Mouse (Mus musculus): ENCODE data around the gene Tex37. TPM values are rescaled to one million over a fixed set of nuclear protein-coding genes. Genes with fewer than 3 reads are reported as not detected.

Gene Tex37
- polyA plus RNA-seq (2014; fragmentation: Nextera tagmentation; extraction: Ambion mirVana): not detected in 2 replicates

DNA sequence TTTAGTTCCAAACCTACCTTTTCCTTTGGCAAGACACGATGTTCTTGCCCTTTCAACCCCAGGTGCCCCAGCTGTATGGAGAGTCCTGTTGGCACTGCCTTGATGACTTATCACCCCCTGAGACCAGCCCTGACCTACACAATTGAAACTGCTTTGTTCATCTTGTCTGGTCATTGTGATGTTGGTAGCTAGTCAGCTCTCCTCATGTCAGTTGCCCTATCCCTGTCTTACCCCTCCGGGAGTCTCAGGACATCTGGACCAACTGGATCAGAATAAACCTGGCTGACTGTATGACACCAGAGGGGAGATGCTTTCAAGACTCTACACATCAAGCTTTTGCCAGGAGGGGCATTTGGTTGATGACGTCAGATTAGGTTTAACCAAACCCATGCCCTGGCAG, at the start of gene Tex37:
Gene Tex37, minus strand, starts transcription at position 101 of the 400 bp plus-strand sequence.
- no peak within 1 kb of the TSS for H3K4me3 ChIP-seq (ENCODE audit: low read depth, low read length)
- ATAC-seq (replicated peaks; ENCODE audit: low FRiP score) (no peak), DNase-seq (ENCODE audit: low spot score) (no peak)
- H3K4me1 ChIP-seq (replicated peaks; ENCODE audit: control insufficient read depth, insufficient read depth, low read length): peaks cover 4% of the 10 kb centered on the region
- H3K36me3 ChIP-seq (ENCODE audit: control insufficient read depth, insufficient read depth, low read length): no peaks in the 10 kb centered on the region
- WGBS: 93% methylated on average over 3 of the region's 3 CpGs
- no peak within 1 kb of the TSS for H3K9ac ChIP-seq (ENCODE audit: low read length)
- no peaks in the 10 kb centered on the region for H3K9me3 ChIP-seq (ENCODE audit: control insufficient read depth, low read length)
- no peaks in the 10 kb centered on the region for H3K27me3 ChIP-seq (ENCODE audit: control insufficient read depth, insufficient read depth, low read length)
- H3K4me2 ChIP-seq (ENCODE audit: low read depth, low read length, severe bottlenecking): no peak within 1 kb of the TSS
- H3K27ac ChIP-seq (ENCODE audit: low read depth, low read length): no peak within 1 kb of the TSS

DNA sequence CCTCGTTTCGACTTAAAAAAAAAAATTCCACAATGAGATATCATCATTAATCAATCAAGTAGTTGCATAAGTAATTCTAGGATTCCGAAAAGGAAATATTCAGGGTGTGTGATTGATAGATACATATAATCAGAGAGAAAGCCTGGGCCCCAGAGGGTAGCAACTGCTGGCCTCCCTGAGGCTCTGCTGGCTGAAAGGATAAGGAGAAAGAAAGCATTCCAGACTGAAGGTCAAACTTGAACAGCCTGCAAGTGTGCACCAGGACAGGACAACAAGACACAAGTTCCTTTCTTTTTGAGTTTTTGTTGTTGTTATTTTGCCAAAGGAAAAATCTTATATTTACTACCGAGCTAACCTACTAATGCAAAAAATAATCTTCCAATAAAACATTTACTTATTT, 49.6 kb upstream of the Tex37 start:
- Histone ChIP-seq H3K27me3 (ENCODE audit: control insufficient read depth, insufficient read depth, low read length) (peaks cover 2% of the 10 kb centered on the region), H3K4me2 (ENCODE audit: low read depth, low read length, severe bottlenecking) (no peak overlapping the region), H3K9ac (ENCODE audit: low read length) (no peak overlapping the region), H3K36me3 (ENCODE audit: control insufficient read depth, insufficient read depth, low read length) (no peaks in the 10 kb centered on the region), H3K9me3 (ENCODE audit: control insufficient read depth, low read length) (no peaks in the 10 kb centered on the region), H3K27ac (ENCODE audit: low read depth, low read length) (no peak overlapping the region), H3K4me3 (ENCODE audit: low read depth, low read length) (no peak overlapping the region), H3K4me1 (replicated peaks; ENCODE audit: control insufficient read depth, insufficient read depth, low read length) (peaks cover 2% of the 10 kb centered on the region; the same call in 1 of the 2 replicates)
- ATAC-seq (replicated peaks; ENCODE audit: low FRiP score) (no peak), DNase-seq (ENCODE audit: low spot score) (no peak)
- 71% methylated on average over 4 of the region's 4 CpGs for WGBS

DNA sequence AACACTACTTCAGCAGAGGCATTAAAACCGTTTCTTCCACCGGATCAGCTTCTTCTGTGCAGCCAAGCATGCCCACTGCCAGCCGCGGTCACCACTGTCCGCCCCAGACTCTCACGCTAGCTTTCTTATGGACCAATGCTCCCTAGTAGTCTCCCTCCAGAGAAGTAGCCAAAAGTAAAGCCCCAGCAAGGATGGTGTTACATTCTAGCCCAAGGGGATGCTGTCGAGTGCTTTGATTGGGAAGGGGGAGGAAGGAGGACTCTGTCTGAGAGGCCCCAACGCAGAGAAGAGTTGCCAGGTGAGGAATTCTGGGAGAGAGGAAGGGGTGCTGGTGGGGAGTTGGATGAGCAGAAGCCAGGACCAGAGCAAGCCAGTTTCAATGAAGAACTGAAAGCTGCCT, 48.7 kb upstream of the Tex37 start:
- Histone ChIP-seq H3K4me1 (replicated peaks; ENCODE audit: control insufficient read depth, insufficient read depth, low read length) (peaks cover 2% of the 10 kb centered on the region; the same call in 1 of the 2 replicates), H3K9me3 (ENCODE audit: control insufficient read depth, low read length) (no peaks in the 10 kb centered on the region), H3K4me2 (ENCODE audit: low read depth, low read length, severe bottlenecking) (peak overlapping the region; percentile 40), H3K36me3 (ENCODE audit: control insufficient read depth, insufficient read depth, low read length) (no peaks in the 10 kb centered on the region), H3K4me3 (ENCODE audit: low read depth, low read length) (peak overlapping the region; percentile 16; the same call in 1 of the 2 replicates), H3K27ac (ENCODE audit: low read depth, low read length) (no peak overlapping the region), H3K27me3 (ENCODE audit: control insufficient read depth, insufficient read depth, low read length) (peaks cover 2% of the 10 kb centered on the region), H3K9ac (ENCODE audit: low read length) (peak overlapping the region; percentile 49)
- ATAC-seq (replicated peaks; ENCODE audit: low FRiP score): peak; percentile 37
- peak; percentile 54 for DNase-seq (ENCODE audit: low spot score)
- WGBS: 2% methylated on average over 8 of the region's 8 CpGs

DNA sequence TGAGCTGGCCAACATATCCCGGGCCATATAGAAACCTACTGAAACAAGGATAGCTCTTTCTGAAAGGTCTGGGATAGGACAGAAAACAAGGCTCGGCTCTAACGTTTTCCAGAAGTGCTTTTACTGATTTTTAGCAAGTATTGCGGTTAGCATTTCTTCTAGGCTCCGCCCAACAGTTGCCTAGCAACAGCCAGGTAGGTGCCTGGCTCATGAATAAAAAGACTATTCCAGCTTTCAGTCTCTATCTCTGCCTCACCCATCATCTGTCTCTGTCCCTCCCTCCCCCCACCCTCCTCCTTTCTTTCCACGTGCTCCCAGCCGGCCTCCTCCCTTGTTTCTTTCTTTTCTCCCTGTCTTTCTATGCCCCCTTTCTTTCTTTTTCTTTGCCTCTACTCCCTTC, 47.0 kb upstream of the Tex37 start:
- DNase-seq (ENCODE audit: low spot score) (no peak), ATAC-seq (replicated peaks; ENCODE audit: low FRiP score) (no peak)
- Histone ChIP-seq H3K4me1 (replicated peaks; ENCODE audit: control insufficient read depth, insufficient read depth, low read length) (peaks cover 2% of the 10 kb centered on the region; the same call in 1 of the 2 replicates), H3K4me2 (ENCODE audit: low read depth, low read length, severe bottlenecking) (no peak overlapping the region), H3K9ac (ENCODE audit: low read length) (no peak overlapping the region), H3K27ac (ENCODE audit: low read depth, low read length) (no peak overlapping the region), H3K9me3 (ENCODE audit: control insufficient read depth, low read length) (no peaks in the 10 kb centered on the region), H3K27me3 (ENCODE audit: control insufficient read depth, insufficient read depth, low read length) (peaks cover 2% of the 10 kb centered on the region), H3K4me3 (ENCODE audit: low read depth, low read length) (no peak overlapping the region), H3K36me3 (ENCODE audit: control insufficient read depth, insufficient read depth, low read length) (no peaks in the 10 kb centered on the region)
- 14% methylated on average over 7 of the region's 7 CpGs for WGBS

DNA sequence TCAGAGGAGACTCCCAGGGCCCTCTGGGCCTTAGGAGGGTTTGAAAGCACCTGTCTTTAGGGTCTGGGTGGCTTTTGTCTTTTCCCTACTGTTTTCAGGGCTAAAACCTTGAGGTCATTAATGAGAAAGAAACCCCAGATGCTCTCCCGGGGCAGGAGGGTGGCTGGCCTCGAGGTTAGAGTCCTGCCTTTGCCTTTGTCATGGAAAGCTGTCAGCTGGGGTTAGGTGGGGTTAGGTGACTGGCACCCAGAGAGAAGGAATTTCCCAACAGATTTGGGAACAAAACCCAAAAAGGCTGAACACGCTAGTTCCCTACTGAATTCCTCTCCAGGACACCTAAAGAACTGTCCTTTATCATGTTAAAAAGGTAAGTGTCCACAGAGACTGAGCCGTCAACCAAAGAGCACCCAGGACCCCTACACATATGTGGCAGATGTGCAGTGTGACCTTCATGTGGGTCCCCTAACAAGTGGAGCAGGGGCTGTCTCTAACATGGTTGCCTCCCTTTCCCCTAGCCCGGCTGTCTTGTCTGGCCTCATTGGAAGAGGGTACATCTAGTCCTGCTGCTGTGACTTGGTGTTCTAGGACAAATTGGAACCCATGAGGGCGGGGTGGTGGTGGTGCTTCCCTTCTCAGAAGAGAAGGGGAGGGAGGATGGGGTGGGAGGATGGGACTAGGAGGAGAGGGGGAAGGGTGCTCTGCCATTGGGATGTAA, 45.5 kb upstream of the Tex37 start:
- H3K9ac ChIP-seq (ENCODE audit: low read length): no peak overlapping the region
- peaks cover 2% of the 10 kb centered on the region; the same call in 1 of the 2 replicates for H3K4me1 ChIP-seq (replicated peaks; ENCODE audit: control insufficient read depth, insufficient read depth, low read length)
- WGBS: 20% methylated on average over 6 of the region's 6 CpGs
- no peaks in the 10 kb centered on the region for H3K36me3 ChIP-seq (ENCODE audit: control insufficient read depth, insufficient read depth, low read length)
- H3K27ac ChIP-seq (ENCODE audit: low read depth, low read length): no peak overlapping the region
- no peak for ATAC-seq (replicated peaks; ENCODE audit: low FRiP score)
- peaks cover 9% of the 10 kb centered on the region for H3K27me3 ChIP-seq (ENCODE audit: control insufficient read depth, insufficient read depth, low read length)
- no peak overlapping the region for H3K4me2 ChIP-seq (ENCODE audit: low read depth, low read length, severe bottlenecking)
- no peak for DNase-seq (ENCODE audit: low spot score)
- H3K9me3 ChIP-seq (ENCODE audit: control insufficient read depth, low read length): no peaks in the 10 kb centered on the region
- no peak overlapping the region for H3K4me3 ChIP-seq (ENCODE audit: low read depth, low read length)

DNA sequence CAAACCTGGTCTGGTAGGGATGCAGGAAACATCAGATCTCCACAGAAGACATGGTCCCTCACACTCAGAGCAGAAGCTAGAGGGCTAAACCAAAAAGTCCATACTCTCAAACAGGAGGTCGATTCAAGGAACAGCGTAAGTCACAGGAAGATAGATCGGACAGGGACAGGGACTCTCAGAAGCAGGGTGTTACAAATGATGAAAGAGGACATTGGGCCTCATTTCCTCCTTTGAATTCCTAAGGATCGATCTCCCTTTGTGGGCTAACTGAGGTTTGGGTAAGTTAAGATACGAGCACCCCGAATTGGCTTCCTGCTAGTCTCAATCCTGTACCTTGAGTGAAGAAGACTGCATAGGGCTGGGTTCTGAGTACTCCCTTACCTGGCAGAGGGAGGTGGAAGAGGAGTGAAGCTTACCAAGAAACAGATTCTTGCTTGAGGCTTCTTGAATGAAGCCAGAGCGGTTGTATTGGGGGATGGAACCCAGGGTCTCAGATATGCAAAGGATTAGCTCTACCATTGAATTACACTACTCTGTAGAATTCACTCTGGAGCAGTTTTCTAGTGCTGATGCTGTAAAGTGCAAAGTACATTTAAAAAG, 38.7 kb upstream of the Tex37 start:
- H3K4me2 ChIP-seq (ENCODE audit: low read depth, low read length, severe bottlenecking): peak overlapping the region; percentile 89; the same call in 1 of the 2 replicates
- DNase-seq (ENCODE audit: low spot score) (no peak), ATAC-seq (replicated peaks; ENCODE audit: low FRiP score) (no peak)
- no peak overlapping the region for H3K27ac ChIP-seq (ENCODE audit: low read depth, low read length)
- H3K9me3 ChIP-seq (ENCODE audit: control insufficient read depth, low read length): no peaks in the 10 kb centered on the region
- no peak overlapping the region for H3K9ac ChIP-seq (ENCODE audit: low read length)
- no peaks in the 10 kb centered on the region for H3K36me3 ChIP-seq (ENCODE audit: control insufficient read depth, insufficient read depth, low read length)
- H3K4me3 ChIP-seq (ENCODE audit: low read depth, low read length): peak overlapping the region; percentile 44; the same call in 1 of the 2 replicates
- 9% methylated on average over 7 of the region's 7 CpGs for WGBS
- H3K27me3 ChIP-seq (ENCODE audit: control insufficient read depth, insufficient read depth, low read length): peaks cover 56% of the 10 kb centered on the region
- peaks cover 8% of the 10 kb centered on the region; the same call in 1 of the 2 replicates for H3K4me1 ChIP-seq (replicated peaks; ENCODE audit: control insufficient read depth, insufficient read depth, low read length)

DNA sequence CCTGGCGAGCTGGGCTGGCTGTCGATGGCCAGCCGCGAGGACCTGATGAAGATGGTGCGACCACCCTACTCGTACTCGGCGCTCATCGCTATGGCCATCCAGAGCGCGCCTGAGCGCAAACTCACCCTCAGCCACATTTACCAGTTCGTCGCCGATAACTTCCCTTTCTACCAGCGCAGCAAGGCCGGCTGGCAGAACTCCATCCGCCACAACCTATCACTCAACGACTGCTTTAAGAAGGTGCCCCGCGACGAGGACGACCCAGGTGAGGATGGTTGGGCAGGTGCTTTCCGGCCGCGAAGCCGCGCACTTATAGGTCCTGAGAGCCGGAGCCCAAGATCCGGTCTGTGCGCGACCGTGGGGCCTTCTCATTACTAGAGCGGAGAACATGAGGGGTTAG, 38.2 kb upstream of the Tex37 start:
- DNase-seq (ENCODE audit: low spot score) (no peak), ATAC-seq (replicated peaks; ENCODE audit: low FRiP score) (peak; percentile 37)
- Histone ChIP-seq H3K27ac (ENCODE audit: low read depth, low read length) (no peak overlapping the region), H3K27me3 (ENCODE audit: control insufficient read depth, insufficient read depth, low read length) (peaks cover 56% of the 10 kb centered on the region), H3K36me3 (ENCODE audit: control insufficient read depth, insufficient read depth, low read length) (no peaks in the 10 kb centered on the region), H3K9me3 (ENCODE audit: control insufficient read depth, low read length) (no peaks in the 10 kb centered on the region), H3K4me3 (ENCODE audit: low read depth, low read length) (peak overlapping the region; percentile 44), H3K4me2 (ENCODE audit: low read depth, low read length, severe bottlenecking) (peak overlapping the region; percentile 89), H3K9ac (ENCODE audit: low read length) (no peak overlapping the region; the same call in 1 of the 2 replicates), H3K4me1 (replicated peaks; ENCODE audit: control insufficient read depth, insufficient read depth, low read length) (peaks cover 8% of the 10 kb centered on the region; the same call in 1 of the 2 replicates)
- WGBS: under 1% methylated on average over 33 of the region's 34 CpGs

DNA sequence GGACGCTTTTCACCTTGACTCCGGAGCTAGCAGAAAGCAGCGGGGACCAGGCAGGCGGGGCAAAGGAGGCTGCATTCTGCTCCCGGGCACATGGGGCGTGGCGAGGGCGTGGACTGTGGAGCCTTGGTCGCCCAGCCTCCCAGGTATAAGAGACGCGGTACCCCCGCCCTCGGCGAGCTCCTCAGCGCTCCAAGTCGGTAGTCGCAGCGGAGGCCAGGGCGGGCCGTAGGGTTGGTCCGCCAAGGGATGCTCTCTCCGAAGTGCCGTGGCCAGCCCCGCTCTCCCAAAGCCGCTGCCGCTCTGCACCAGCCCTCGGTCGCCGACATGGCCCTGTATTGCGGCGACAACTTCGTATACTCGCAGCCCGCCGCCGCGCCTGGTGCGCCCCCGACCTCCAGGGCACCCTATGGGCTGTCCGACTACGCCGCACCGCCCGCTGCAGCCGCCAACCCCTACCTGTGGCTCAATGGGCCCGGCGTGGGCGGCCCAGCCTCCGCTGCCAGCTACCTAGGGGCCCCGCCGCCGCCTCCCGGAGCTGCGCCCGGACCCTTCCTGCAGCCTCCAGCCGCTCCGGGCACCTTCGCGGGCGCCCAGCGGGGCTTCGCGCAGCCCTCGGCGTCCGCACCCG, 37.7 kb upstream of the Tex37 start, which contains the start of gene Foxi3:
Gene Foxi3, plus strand, starts transcription at position 247 of the 628 bp plus-strand sequence.
- peak within 1 kb of the TSS; percentile 35 for H3K9ac ChIP-seq (ENCODE audit: low read length)
- peak within 1 kb of the TSS; percentile 89 for H3K4me2 ChIP-seq (ENCODE audit: low read depth, low read length, severe bottlenecking)
- peak; percentile 79 for DNase-seq (ENCODE audit: low spot score)
- under 1% methylated on average over 57 of the region's 67 CpGs for WGBS
- no peaks in the 10 kb centered on the region for H3K36me3 ChIP-seq (ENCODE audit: control insufficient read depth, insufficient read depth, low read length)
- ATAC-seq (replicated peaks; ENCODE audit: low FRiP score): peak; percentile 76
- H3K4me3 ChIP-seq (ENCODE audit: low read depth, low read length): peak within 1 kb of the TSS; percentile 44
- H3K27ac ChIP-seq (ENCODE audit: low read depth, low read length): no peak within 1 kb of the TSS
- peaks cover 8% of the 10 kb centered on the region; the same call in 1 of the 2 replicates for H3K4me1 ChIP-seq (replicated peaks; ENCODE audit: control insufficient read depth, insufficient read depth, low read length)
- H3K9me3 ChIP-seq (ENCODE audit: control insufficient read depth, low read length): no peaks in the 10 kb centered on the region
- peaks cover 56% of the 10 kb centered on the region for H3K27me3 ChIP-seq (ENCODE audit: control insufficient read depth, insufficient read depth, low read length)

Measured in forebrain, embryonic 11.5 days (tissue).